Mouse (Mus musculus): ENCODE measurements around the gene Abca1. TPM values are rescaled to one million over a fixed set of nuclear protein-coding genes. Genes with fewer than 3 reads are reported as not detected.

Abca1 gene
- polyA plus RNA-seq, 1 experiment from 2014 or later = 4.4 TPM

- WGBS = 91% methylated on average over 8 of the region's 8 CpGs
- no peak for ATAC-seq (replicated peaks; ENCODE audit: low FRiP score)
Observed at GRCm38 (mm10) chr4:53177696-53178095, 18.0 kb upstream of the Abca1 start.

GRCm38 (mm10) chr4:53174906-53175305, 15.2 kb upstream of the Abca1 start:
- H3K4me2 ChIP-seq = no peak overlapping the region
- H3K27me3 ChIP-seq = no peaks in the 10 kb centered on the region
- H3K36me3 ChIP-seq = no peaks in the 10 kb centered on the region
- H3K4me3 ChIP-seq (replicated peaks) = no peak overlapping the region
- WGBS = 86% methylated on average over 7 of the region's 7 CpGs
- no peak overlapping the region for H3K9ac ChIP-seq
- no peak overlapping the region for H3K27ac ChIP-seq
- H3K4me1 ChIP-seq = peaks cover 6% of the 10 kb centered on the region; the same call in 1 of the 2 replicates
- no peak for ATAC-seq (replicated peaks; ENCODE audit: low FRiP score)
- H3K9me3 ChIP-seq (replicated peaks) = no peaks in the 10 kb centered on the region

More at GRCm38 (mm10) chr4:53177696-53178095, 18.0 kb upstream of the Abca1 start:
- H3K4me3 ChIP-seq (replicated peaks) = no peak overlapping the region
- no peak overlapping the region for H3K4me2 ChIP-seq
- H3K4me1 ChIP-seq = peaks cover 6% of the 10 kb centered on the region; the same call in 1 of the 2 replicates
- no peak overlapping the region for H3K27ac ChIP-seq
- H3K36me3 ChIP-seq = no peaks in the 10 kb centered on the region
- H3K27me3 ChIP-seq = no peaks in the 10 kb centered on the region
- no peaks in the 10 kb centered on the region for H3K9me3 ChIP-seq (replicated peaks)
- H3K9ac ChIP-seq = no peak overlapping the region

- Histone ChIP-seq H3K4me2 (no peak overlapping the region), H3K9ac (no peak overlapping the region), H3K4me1 (no peaks in the 10 kb centered on the region), H3K4me3 (replicated peaks) (no peak overlapping the region), H3K27me3 (no peaks in the 10 kb centered on the region), H3K9me3 (replicated peaks) (no peaks in the 10 kb centered on the region), H3K36me3 (no peaks in the 10 kb centered on the region), H3K27ac (no peak overlapping the region)
- WGBS = 77% methylated on average over 2 of the region's 2 CpGs
- ATAC-seq (replicated peaks; ENCODE audit: low FRiP score) = no peak
Observed at GRCm38 (mm10) chr4:53170403-53170802, 10.7 kb upstream of the Abca1 start.

GRCm38 (mm10) chr4:53165231-53165630, 5.5 kb upstream of the Abca1 start:
- Histone ChIP-seq H3K9me3 (replicated peaks) (no peaks in the 10 kb centered on the region), H3K27ac (no peak overlapping the region), H3K4me2 (no peak overlapping the region), H3K4me3 (replicated peaks) (no peak overlapping the region), H3K4me1 (no peaks in the 10 kb centered on the region), H3K9ac (no peak overlapping the region), H3K27me3 (no peaks in the 10 kb centered on the region), H3K36me3 (no peaks in the 10 kb centered on the region)
- ATAC-seq (replicated peaks; ENCODE audit: low FRiP score) = no peak
- 88% methylated on average over 5 of the region's 25 CpGs for WGBS

GRCm38 (mm10) chr4:53159176-53159575, 519 bp downstream of the Abca1 start:
- Histone ChIP-seq H3K4me2 (peak overlapping the region; percentile 92), H3K27ac (0 out of 2 replicates have a peak overlapping the region, but pooled peaks have one; percentile 7), H3K9me3 (replicated peaks) (no peaks in the 10 kb centered on the region), H3K27me3 (no peaks in the 10 kb centered on the region), H3K9ac (peak overlapping the region; percentile 42), H3K36me3 (no peaks in the 10 kb centered on the region), H3K4me1 (peaks cover 13% of the 10 kb centered on the region), H3K4me3 (replicated peaks) (peak overlapping the region; percentile 62)
- under 1% methylated on average over 20 of the region's 20 CpGs for WGBS
- peak; percentile 30 for ATAC-seq (replicated peaks; ENCODE audit: low FRiP score)

- no peak overlapping the region for H3K27ac ChIP-seq
- no peaks in the 10 kb centered on the region for H3K9me3 ChIP-seq (replicated peaks)
- 3% methylated on average over 18 of the region's 18 CpGs for WGBS
Observed at GRCm38 (mm10) chr4:53158634-53159033, 1.1 kb downstream of the Abca1 start.

GRCm38 (mm10) chr4:53155471-53155870, 4.2 kb downstream of the Abca1 start:
- Histone ChIP-seq H3K36me3 (no peaks in the 10 kb centered on the region), H3K4me1 (peaks cover 13% of the 10 kb centered on the region), H3K4me3 (replicated peaks) (no peak overlapping the region), H3K9me3 (replicated peaks) (no peaks in the 10 kb centered on the region), H3K9ac (no peak overlapping the region), H3K27me3 (no peaks in the 10 kb centered on the region), H3K27ac (no peak overlapping the region), H3K4me2 (no peak overlapping the region)
- no peak for ATAC-seq (replicated peaks; ENCODE audit: low FRiP score)
- WGBS = 71% methylated on average over 11 of the region's 11 CpGs

More at GRCm38 (mm10) chr4:53158634-53159033, 1.1 kb downstream of the Abca1 start:
- H3K4me3 ChIP-seq (replicated peaks) = peak overlapping the region; percentile 62
- H3K9ac ChIP-seq = peak overlapping the region; percentile 42
- no peaks in the 10 kb centered on the region for H3K27me3 ChIP-seq
- H3K4me1 ChIP-seq = peaks cover 13% of the 10 kb centered on the region
- peak; percentile 81 for ATAC-seq (replicated peaks; ENCODE audit: low FRiP score)
- H3K4me2 ChIP-seq = peak overlapping the region; percentile 92
- no peaks in the 10 kb centered on the region for H3K36me3 ChIP-seq

- Histone ChIP-seq H3K4me1 (peaks cover 5% of the 10 kb centered on the region), H3K4me3 (replicated peaks) (no peak overlapping the region), H3K4me2 (no peak overlapping the region), H3K9me3 (replicated peaks) (no peaks in the 10 kb centered on the region), H3K36me3 (no peaks in the 10 kb centered on the region), H3K9ac (no peak overlapping the region), H3K27ac (no peak overlapping the region), H3K27me3 (no peaks in the 10 kb centered on the region)
- no peak for ATAC-seq (replicated peaks; ENCODE audit: low FRiP score)
- WGBS = 72% methylated on average over 6 of the region's 6 CpGs
Observed at GRCm38 (mm10) chr4:53153711-53154110, 6.0 kb downstream of the Abca1 start.

- no peak overlapping the region for H3K4me3 ChIP-seq (replicated peaks)
- no peak overlapping the region for H3K9ac ChIP-seq
- H3K27ac ChIP-seq = no peak overlapping the region
- no peaks in the 10 kb centered on the region for H3K36me3 ChIP-seq
- no peaks in the 10 kb centered on the region for H3K27me3 ChIP-seq
- WGBS = 73% methylated on average over 4 of the region's 4 CpGs
- H3K9me3 ChIP-seq (replicated peaks) = no peaks in the 10 kb centered on the region
- no peaks in the 10 kb centered on the region for H3K4me1 ChIP-seq
- H3K4me2 ChIP-seq = no peak overlapping the region
- ATAC-seq (replicated peaks; ENCODE audit: low FRiP score) = no peak
Observed at GRCm38 (mm10) chr4:53153061-53153460, 6.6 kb downstream of the Abca1 start.

GRCm38 (mm10) chr4:53152655-53153054, 7.0 kb downstream of the Abca1 start:
- no peak overlapping the region for H3K4me3 ChIP-seq (replicated peaks)
- no peak overlapping the region for H3K27ac ChIP-seq
- H3K27me3 ChIP-seq = no peaks in the 10 kb centered on the region
- no peaks in the 10 kb centered on the region for H3K36me3 ChIP-seq
- no peaks in the 10 kb centered on the region for H3K4me1 ChIP-seq
- H3K4me2 ChIP-seq = no peak overlapping the region
- ATAC-seq (replicated peaks; ENCODE audit: low FRiP score) = no peak
- no peaks in the 10 kb centered on the region for H3K9me3 ChIP-seq (replicated peaks)
- WGBS = 45% methylated on average over 5 of the region's 5 CpGs
- no peak overlapping the region for H3K9ac ChIP-seq

GRCm38 (mm10) chr4:53150516-53150915, 9.2 kb downstream of the Abca1 start:
- Histone ChIP-seq H3K4me3 (replicated peaks) (no peak overlapping the region), H3K9ac (no peak overlapping the region), H3K9me3 (replicated peaks) (no peaks in the 10 kb centered on the region), H3K36me3 (no peaks in the 10 kb centered on the region), H3K4me2 (no peak overlapping the region), H3K27me3 (no peaks in the 10 kb centered on the region), H3K27ac (no peak overlapping the region), H3K4me1 (no peaks in the 10 kb centered on the region)
- no peak for ATAC-seq (replicated peaks; ENCODE audit: low FRiP score)
- WGBS = 86% methylated on average over 8 of the region's 8 CpGs

- Histone ChIP-seq H3K9me3 (replicated peaks) (no peaks in the 10 kb centered on the region), H3K36me3 (no peaks in the 10 kb centered on the region), H3K4me1 (no peaks in the 10 kb centered on the region), H3K9ac (no peak overlapping the region), H3K27ac (no peak overlapping the region), H3K4me2 (no peak overlapping the region), H3K4me3 (replicated peaks) (no peak overlapping the region), H3K27me3 (no peaks in the 10 kb centered on the region)
- ATAC-seq (replicated peaks; ENCODE audit: low FRiP score) = no peak
- WGBS = 96% methylated on average over 4 of the region's 5 CpGs
Observed at GRCm38 (mm10) chr4:53149644-53150043, 10.1 kb downstream of the Abca1 start.

- Histone ChIP-seq H3K36me3 (no peaks in the 10 kb centered on the region), H3K27ac (no peak overlapping the region), H3K4me2 (no peak overlapping the region), H3K9me3 (replicated peaks) (no peaks in the 10 kb centered on the region), H3K4me1 (no peaks in the 10 kb centered on the region), H3K9ac (no peak overlapping the region), H3K27me3 (no peaks in the 10 kb centered on the region), H3K4me3 (replicated peaks) (no peak overlapping the region)
- 80% methylated on average over 2 of the region's 2 CpGs for WGBS
- no peak for ATAC-seq (replicated peaks; ENCODE audit: low FRiP score)
Observed at GRCm38 (mm10) chr4:53148817-53149216, 10.9 kb downstream of the Abca1 start.

Data from kidney, embryonic 15.5 days (tissue).